Mouse (Mus musculus): ENCODE measurements at regions not wholly inside any gene's neighbourhood (a gene's known extent, or its start where the extent isn't known, plus 50 kb on each side); places are given as distances from the start of the nearest gene placed in this dataset.

- H3K27ac ChIP-seq (ENCODE audit: insufficient read depth, low read length) = no peak overlapping the region
- H3K4me1 ChIP-seq (ENCODE audit: control insufficient read depth, insufficient read depth, low read length) = no peaks in the 10 kb centered on the region
- no peak overlapping the region for H3K4me3 ChIP-seq (ENCODE audit: insufficient read depth, low read length)
- no peak for TF ChIP-seq POLR2A (IDR thresholded peaks at IDR 0.05; ENCODE audit: low read depth, low read length)
- no peak for TF ChIP-seq CTCF (IDR thresholded peaks at IDR 0.05; ENCODE audit: borderline replicate concordance, insufficient read depth, low read length)
Measured at GRCm38 (mm10) chr11:24293209-24293608, 215.4 kb downstream of the Bcl11a start.

GRCm38 (mm10) chr11:24293860-24294531 is 216.1 kb downstream of the Bcl11a start:
- H3K27ac ChIP-seq (ENCODE audit: insufficient read depth, low read length) = no peak overlapping the region

GRCm38 (mm10) chr11:24296893-24297624 is 219.2 kb downstream of the Bcl11a start:
- TF ChIP-seq POLR2A (IDR thresholded peaks at IDR 0.05; ENCODE audit: low read depth, low read length) (no peak), CTCF (IDR thresholded peaks at IDR 0.05; ENCODE audit: borderline replicate concordance, insufficient read depth, low read length) (no peak)
- Histone ChIP-seq H3K4me3 (ENCODE audit: insufficient read depth, low read length) (no peak overlapping the region), H3K4me1 (ENCODE audit: control insufficient read depth, insufficient read depth, low read length) (no peaks in the 10 kb centered on the region), H3K27ac (ENCODE audit: insufficient read depth, low read length) (no peak overlapping the region)

More at GRCm38 (mm10) chr11:24293860-24294531, 216.1 kb downstream of the Bcl11a start:
- Histone ChIP-seq H3K4me3 (ENCODE audit: insufficient read depth, low read length) (no peak overlapping the region), H3K4me1 (ENCODE audit: control insufficient read depth, insufficient read depth, low read length) (no peaks in the 10 kb centered on the region)
- TF ChIP-seq CTCF (IDR thresholded peaks at IDR 0.05; ENCODE audit: borderline replicate concordance, insufficient read depth, low read length) (no peak), POLR2A (IDR thresholded peaks at IDR 0.05; ENCODE audit: low read depth, low read length) (no peak)

GRCm38 (mm10) chr11:24297763-24298162 is 219.9 kb downstream of the Bcl11a start:
- H3K4me1 ChIP-seq (ENCODE audit: control insufficient read depth, insufficient read depth, low read length) = no peaks in the 10 kb centered on the region
- TF ChIP-seq CTCF (IDR thresholded peaks at IDR 0.05; ENCODE audit: borderline replicate concordance, insufficient read depth, low read length) = no peak
- TF ChIP-seq POLR2A (IDR thresholded peaks at IDR 0.05; ENCODE audit: low read depth, low read length) = no peak
- no peak overlapping the region for H3K4me3 ChIP-seq (ENCODE audit: insufficient read depth, low read length)
- no peak overlapping the region for H3K27ac ChIP-seq (ENCODE audit: insufficient read depth, low read length)

GRCm38 (mm10) chr11:24300351-24300750 is 222.5 kb downstream of the Bcl11a start:
- H3K4me3 ChIP-seq (ENCODE audit: insufficient read depth, low read length) = no peak overlapping the region
- H3K27ac ChIP-seq (ENCODE audit: insufficient read depth, low read length) = no peak overlapping the region
- no peaks in the 10 kb centered on the region for H3K4me1 ChIP-seq (ENCODE audit: control insufficient read depth, insufficient read depth, low read length)
- no peak for TF ChIP-seq CTCF (IDR thresholded peaks at IDR 0.05; ENCODE audit: borderline replicate concordance, insufficient read depth, low read length)
- TF ChIP-seq POLR2A (IDR thresholded peaks at IDR 0.05; ENCODE audit: low read depth, low read length) = no peak

GRCm38 (mm10) chr11:24301201-24301600 is 223.3 kb downstream of the Bcl11a start:
- H3K4me1 ChIP-seq (ENCODE audit: control insufficient read depth, insufficient read depth, low read length) = no peaks in the 10 kb centered on the region
- TF ChIP-seq POLR2A (IDR thresholded peaks at IDR 0.05; ENCODE audit: low read depth, low read length) (no peak), CTCF (IDR thresholded peaks at IDR 0.05; ENCODE audit: borderline replicate concordance, insufficient read depth, low read length) (no peak)
- H3K27ac ChIP-seq (ENCODE audit: insufficient read depth, low read length) = no peak overlapping the region
- H3K4me3 ChIP-seq (ENCODE audit: insufficient read depth, low read length) = no peak overlapping the region

- no peak overlapping the region for H3K4me3 ChIP-seq (ENCODE audit: insufficient read depth, low read length)
- TF ChIP-seq CTCF (IDR thresholded peaks at IDR 0.05; ENCODE audit: borderline replicate concordance, insufficient read depth, low read length) (no peak), POLR2A (IDR thresholded peaks at IDR 0.05; ENCODE audit: low read depth, low read length) (no peak)
- H3K27ac ChIP-seq (ENCODE audit: insufficient read depth, low read length) = no peak overlapping the region
- H3K4me1 ChIP-seq (ENCODE audit: control insufficient read depth, insufficient read depth, low read length) = no peaks in the 10 kb centered on the region
Measured at GRCm38 (mm10) chr11:24305145-24305553, 227.3 kb downstream of the Bcl11a start.

- Histone ChIP-seq H3K4me3 (ENCODE audit: insufficient read depth, low read length) (no peak overlapping the region), H3K27ac (ENCODE audit: insufficient read depth, low read length) (no peak overlapping the region), H3K4me1 (ENCODE audit: control insufficient read depth, insufficient read depth, low read length) (no peaks in the 10 kb centered on the region)
- TF ChIP-seq CTCF (IDR thresholded peaks at IDR 0.05; ENCODE audit: borderline replicate concordance, insufficient read depth, low read length) (no peak), POLR2A (IDR thresholded peaks at IDR 0.05; ENCODE audit: low read depth, low read length) (no peak)
Measured at GRCm38 (mm10) chr11:24305691-24306090, 227.8 kb downstream of the Bcl11a start.

GRCm38 (mm10) chr11:24306101-24306500 is 228.2 kb downstream of the Bcl11a start:
- no peak for TF ChIP-seq CTCF (IDR thresholded peaks at IDR 0.05; ENCODE audit: borderline replicate concordance, insufficient read depth, low read length)
- TF ChIP-seq POLR2A (IDR thresholded peaks at IDR 0.05; ENCODE audit: low read depth, low read length) = no peak
- Histone ChIP-seq H3K4me1 (ENCODE audit: control insufficient read depth, insufficient read depth, low read length) (no peaks in the 10 kb centered on the region), H3K27ac (ENCODE audit: insufficient read depth, low read length) (no peak overlapping the region), H3K4me3 (ENCODE audit: insufficient read depth, low read length) (no peak overlapping the region)

GRCm38 (mm10) chr11:24307601-24308252 is 229.9 kb downstream of the Bcl11a start:
- TF ChIP-seq CTCF (IDR thresholded peaks at IDR 0.05; ENCODE audit: borderline replicate concordance, insufficient read depth, low read length) (no peak), POLR2A (IDR thresholded peaks at IDR 0.05; ENCODE audit: low read depth, low read length) (no peak)
- H3K4me1 ChIP-seq (ENCODE audit: control insufficient read depth, insufficient read depth, low read length) = no peaks in the 10 kb centered on the region
- no peak overlapping the region for H3K4me3 ChIP-seq (ENCODE audit: insufficient read depth, low read length)
- H3K27ac ChIP-seq (ENCODE audit: insufficient read depth, low read length) = no peak overlapping the region

Measured in embryonic fibroblast, embryonic 13.5 days (primary cell).